Mouse (Mus musculus): ENCODE measurements around the gene Ubxn10. TPM values are rescaled to one million over a fixed set of nuclear protein-coding genes. Genes with fewer than 3 reads are reported as not detected.

Gene Ubxn10
- 2.3 and 4.6 TPM in 2 replicates for polyA plus RNA-seq (2016; fragmentation: Nextera tagmentation; extraction: Ambion mirVana)

GRCm38 (mm10) chr4:138737031-138737430 is at the start of gene Ubxn10:
Ubxn10 (minus strand) TSS chr4:138737167.
- H3K4me3 ChIP-seq: no peak within 1 kb of the TSS
- WGBS: 65% methylated on average over 7 of the region's 7 CpGs
- H3K27ac ChIP-seq: peak within 1 kb of the TSS; percentile 69
- H3K27me3 ChIP-seq (ENCODE audit: insufficient read depth, poor library complexity, severe bottlenecking): no peaks in the 10 kb centered on the region
- no peaks in the 10 kb centered on the region for H3K9me3 ChIP-seq
- no peak for DNase-seq (ENCODE audit: low spot score)
- peaks cover 32% of the 10 kb centered on the region for H3K4me1 ChIP-seq (replicated peaks)
- H3K36me3 ChIP-seq: no peaks in the 10 kb centered on the region

- H3K4me3 ChIP-seq: no peak overlapping the region
- peaks cover 4% of the 10 kb centered on the region for H3K27me3 ChIP-seq (ENCODE audit: insufficient read depth, poor library complexity, severe bottlenecking)
- H3K27ac ChIP-seq: no peak overlapping the region
- no peaks in the 10 kb centered on the region for H3K4me1 ChIP-seq (replicated peaks)
- no peaks in the 10 kb centered on the region for H3K36me3 ChIP-seq
- no peak for DNase-seq (ENCODE audit: low spot score)
- 76% methylated on average over 4 of the region's 4 CpGs for WGBS
- H3K9me3 ChIP-seq: no peaks in the 10 kb centered on the region
Measured at GRCm38 (mm10) chr4:138786141-138786540, 49.2 kb upstream of the Ubxn10 start.

- no peaks in the 10 kb centered on the region for H3K36me3 ChIP-seq
- no peak overlapping the region for H3K27ac ChIP-seq
- H3K4me3 ChIP-seq: no peak overlapping the region
- H3K9me3 ChIP-seq: no peaks in the 10 kb centered on the region
- H3K4me1 ChIP-seq (replicated peaks): no peaks in the 10 kb centered on the region
- WGBS: 64% methylated on average over 4 of the region's 4 CpGs
- H3K27me3 ChIP-seq (ENCODE audit: insufficient read depth, poor library complexity, severe bottlenecking): peaks cover 4% of the 10 kb centered on the region
- no peak for DNase-seq (ENCODE audit: low spot score)
Measured at GRCm38 (mm10) chr4:138785721-138786120, 48.8 kb upstream of the Ubxn10 start.

GRCm38 (mm10) chr4:138782098-138782497 is 45.1 kb upstream of the Ubxn10 start:
- no peaks in the 10 kb centered on the region for H3K9me3 ChIP-seq
- WGBS: 80% methylated on average over 6 of the region's 6 CpGs
- no peak overlapping the region for H3K27ac ChIP-seq

GRCm38 (mm10) chr4:138780300-138780699 is 43.3 kb upstream of the Ubxn10 start:
- Histone ChIP-seq H3K4me1 (replicated peaks) (peaks cover 21% of the 10 kb centered on the region), H3K27me3 (ENCODE audit: insufficient read depth, poor library complexity, severe bottlenecking) (peaks cover 4% of the 10 kb centered on the region; the same call in 1 of the 2 replicates), H3K4me3 (no peak overlapping the region), H3K9me3 (no peaks in the 10 kb centered on the region), H3K27ac (no peak overlapping the region), H3K36me3 (no peaks in the 10 kb centered on the region)
- WGBS: 93% methylated on average over 5 of the region's 5 CpGs
- DNase-seq (ENCODE audit: low spot score): no peak

More at GRCm38 (mm10) chr4:138782098-138782497, 45.1 kb upstream of the Ubxn10 start:
- no peak for DNase-seq (ENCODE audit: low spot score)
- Histone ChIP-seq H3K4me1 (replicated peaks) (peaks cover 18% of the 10 kb centered on the region), H3K4me3 (no peak overlapping the region), H3K27me3 (ENCODE audit: insufficient read depth, poor library complexity, severe bottlenecking) (peaks cover 4% of the 10 kb centered on the region; the same call in 1 of the 2 replicates), H3K36me3 (no peaks in the 10 kb centered on the region)

- Histone ChIP-seq H3K4me3 (no peak overlapping the region), H3K4me1 (replicated peaks) (peaks cover 21% of the 10 kb centered on the region), H3K36me3 (no peaks in the 10 kb centered on the region), H3K27me3 (ENCODE audit: insufficient read depth, poor library complexity, severe bottlenecking) (no peaks in the 10 kb centered on the region), H3K27ac (peak overlapping the region; percentile 78), H3K9me3 (no peaks in the 10 kb centered on the region)
- WGBS: 53% methylated on average over 20 of the region's 20 CpGs
- peak; percentile 41 for DNase-seq (ENCODE audit: low spot score)
Measured at GRCm38 (mm10) chr4:138777417-138778407, 40.7 kb upstream of the Ubxn10 start.

- Histone ChIP-seq H3K4me3 (no peak within 1 kb of the TSS), H3K36me3 (no peaks in the 10 kb centered on the region), H3K9me3 (no peaks in the 10 kb centered on the region), H3K27ac (peak within 1 kb of the TSS; percentile 37; the same call in 1 of the 2 replicates), H3K4me1 (replicated peaks) (peaks cover 21% of the 10 kb centered on the region), H3K27me3 (ENCODE audit: insufficient read depth, poor library complexity, severe bottlenecking) (no peaks in the 10 kb centered on the region)
- no peak for DNase-seq (ENCODE audit: low spot score)
- WGBS: 86% methylated on average over 6 of the region's 6 CpGs
Measured at GRCm38 (mm10) chr4:138775435-138775834, 38.5 kb upstream of the Ubxn10 start, which contains the start of gene Pla2g2d. Pla2g2d (plus strand) TSS chr4:138775735.

- WGBS: 77% methylated on average over 5 of the region's 5 CpGs
- H3K27me3 ChIP-seq (ENCODE audit: insufficient read depth, poor library complexity, severe bottlenecking): no peaks in the 10 kb centered on the region
Measured at GRCm38 (mm10) chr4:138772386-138772785, 35.4 kb upstream of the Ubxn10 start.

DNA sequence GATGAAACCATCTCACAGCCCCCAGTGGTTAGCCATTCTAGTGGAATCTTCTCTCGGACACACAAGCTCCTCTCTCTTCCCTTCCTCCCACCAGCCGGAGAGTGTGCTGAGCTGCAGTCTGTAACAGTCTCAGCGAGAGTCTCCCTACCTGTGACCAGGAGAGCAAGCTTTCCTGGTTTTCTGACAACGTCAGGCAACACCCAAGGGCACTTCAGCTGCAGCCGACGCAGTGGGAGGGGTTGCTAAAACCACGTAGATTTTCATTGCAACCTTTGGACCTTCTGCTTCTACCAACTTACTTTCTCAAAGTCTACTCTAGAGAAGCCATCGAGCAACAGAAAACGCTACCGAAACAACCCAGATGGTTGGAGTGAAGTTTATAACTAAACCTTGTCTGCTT is 35.0 kb upstream of the Ubxn10 start:
- peaks cover 1% of the 10 kb centered on the region for H3K4me1 ChIP-seq (replicated peaks)
- H3K4me3 ChIP-seq: no peak overlapping the region
- H3K27me3 ChIP-seq (ENCODE audit: insufficient read depth, poor library complexity, severe bottlenecking): no peaks in the 10 kb centered on the region
- no peaks in the 10 kb centered on the region for H3K9me3 ChIP-seq
- no peaks in the 10 kb centered on the region for H3K36me3 ChIP-seq
- H3K27ac ChIP-seq: no peak overlapping the region
- no peak for DNase-seq (ENCODE audit: low spot score)
- 89% methylated on average over 10 of the region's 10 CpGs for WGBS

More at GRCm38 (mm10) chr4:138772386-138772785, 35.4 kb upstream of the Ubxn10 start:
- Histone ChIP-seq H3K4me3 (no peak overlapping the region), H3K4me1 (replicated peaks) (peaks cover 6% of the 10 kb centered on the region), H3K27ac (no peak overlapping the region), H3K36me3 (no peaks in the 10 kb centered on the region), H3K9me3 (no peaks in the 10 kb centered on the region)
- DNase-seq (ENCODE audit: low spot score): no peak

- no peaks in the 10 kb centered on the region for H3K9me3 ChIP-seq
- 82% methylated on average over 9 of the region's 9 CpGs for WGBS
- no peak for DNase-seq (ENCODE audit: low spot score)
- peaks cover 4% of the 10 kb centered on the region for H3K4me1 ChIP-seq (replicated peaks)
- H3K36me3 ChIP-seq: no peaks in the 10 kb centered on the region
- H3K4me3 ChIP-seq: no peak overlapping the region
- H3K27ac ChIP-seq: no peak overlapping the region
- H3K27me3 ChIP-seq (ENCODE audit: insufficient read depth, poor library complexity, severe bottlenecking): no peaks in the 10 kb centered on the region
Measured at GRCm38 (mm10) chr4:138762266-138762665, 25.3 kb upstream of the Ubxn10 start.

- Histone ChIP-seq H3K36me3 (no peaks in the 10 kb centered on the region), H3K27me3 (ENCODE audit: insufficient read depth, poor library complexity, severe bottlenecking) (no peaks in the 10 kb centered on the region), H3K4me1 (replicated peaks) (peaks cover 21% of the 10 kb centered on the region), H3K9me3 (peaks cover 3% of the 10 kb centered on the region; the same call in 1 of the 2 replicates), H3K4me3 (no peak within 1 kb of the TSS), H3K27ac (0 out of 2 replicates have a peak within 1 kb of the TSS, but pooled peaks have one; percentile 35)
- DNase-seq (ENCODE audit: low spot score): no peak
- WGBS: 66% methylated on average over 8 of the region's 8 CpGs
Measured at GRCm38 (mm10) chr4:138757416-138757815, 20.4 kb upstream of the Ubxn10 start, which contains the start of gene Pla2g2f. Pla2g2f (minus strand) TSS chr4:138757626.

GRCm38 (mm10) chr4:138755983-138756382 is 19.0 kb upstream of the Ubxn10 start:
- 85% methylated on average over 11 of the region's 11 CpGs for WGBS
- no peak for DNase-seq (ENCODE audit: low spot score)
- H3K4me3 ChIP-seq: no peak overlapping the region
- peaks cover 21% of the 10 kb centered on the region for H3K4me1 ChIP-seq (replicated peaks)
- peaks cover 5% of the 10 kb centered on the region; the same call in 1 of the 2 replicates for H3K9me3 ChIP-seq
- no peak overlapping the region for H3K27ac ChIP-seq
- H3K36me3 ChIP-seq: no peaks in the 10 kb centered on the region
- H3K27me3 ChIP-seq (ENCODE audit: insufficient read depth, poor library complexity, severe bottlenecking): no peaks in the 10 kb centered on the region

- no peak for DNase-seq (ENCODE audit: low spot score)
- H3K4me3 ChIP-seq: no peak overlapping the region
- WGBS: 74% methylated on average over 4 of the region's 4 CpGs
- no peaks in the 10 kb centered on the region for H3K27me3 ChIP-seq (ENCODE audit: insufficient read depth, poor library complexity, severe bottlenecking)
- no peak overlapping the region for H3K27ac ChIP-seq
- H3K36me3 ChIP-seq: no peaks in the 10 kb centered on the region
- peaks cover 5% of the 10 kb centered on the region; the same call in 1 of the 2 replicates for H3K9me3 ChIP-seq
- peaks cover 21% of the 10 kb centered on the region for H3K4me1 ChIP-seq (replicated peaks)
Measured at GRCm38 (mm10) chr4:138755439-138755838, 18.5 kb upstream of the Ubxn10 start.

All from hindbrain, embryonic 10.5 days (tissue).